Mouse (Mus musculus): Measurements from ENCODE around the gene Zp3r.

- TF ChIP-seq CTCF (IDR thresholded peaks at IDR 0.05; ENCODE audit: insufficient read depth, low read depth, low read length) (no peak), POLR2A (IDR thresholded peaks at IDR 0.05; ENCODE audit: insufficient read depth, low read depth, low read length) (no peak)
These were observed 14.7 kb upstream of the Zp3r start for GRCm38 (mm10) chr1:130644103-130644502.

All from olfactory bulb, adult 2 months (tissue).